Mouse (Mus musculus) left cerebral cortex, postnatal 10 days (tissue): ENCODE data around the gene Tha1. TPM values are rescaled to one million over a fixed set of nuclear protein-coding genes. Genes with fewer than 3 reads are reported as not detected.

ENCODE experiments used
- total RNA-seq, 2 experiments: library from RNA; stranded (reverse); gene quantifications; 2 replicates each; pipeline ENCODE4 v1.2.3; 2021

Gene Tha1
- total RNA-seq, 2 experiments from 2014 or later, result 3.1 to 4.0 TPM

Other genes with a start within 250 kb of the Tha1 start
- gene Tnrc6c, start 219.2 kb downstream of the Tha1 start, total RNA-seq, result 10 to 100 TPM; 63.5 to 71.0 TPM
- 1 to 10 TPM in 1 of 2 experiments, under 1 TPM in 1; 0.79 to 1.5 TPM for gene Tmc8, start 91.4 kb downstream of the Tha1 start, total RNA-seq
- gene Tmc6, start 91.3 kb downstream of the Tha1 start, total RNA-seq, result 1 to 10 TPM; 4.7 to 4.8 TPM
- not detected for gene 6030468B19Rik, start 75.8 kb downstream of the Tha1 start, total RNA-seq
- gene Gm20708, start 63.8 kb downstream of the Tha1 start, total RNA-seq, result 1 to 10 TPM; 3.1 to 4.3 TPM
- gene Syngr2, start 63.8 kb downstream of the Tha1 start, total RNA-seq, result 10 to 100 TPM in 1 of 2 experiments, 1 to 10 TPM in 1; 7.5 to 10.9 TPM
- 10 to 100 TPM in 1 of 2 experiments, 1 to 10 TPM in 1; 8.7 to 10.1 TPM for gene Afmid, start 47.6 kb downstream of the Tha1 start, total RNA-seq
- 1 to 10 TPM; 2.6 to 4.4 TPM for gene Tk1, start 47.4 kb downstream of the Tha1 start, total RNA-seq
- gene Birc5, start 24.2 kb downstream of the Tha1 start, total RNA-seq, result 1 to 10 TPM; 3.7 to 4.6 TPM
- gene Tmem235, start 12.7 kb downstream of the Tha1 start, total RNA-seq, result under 1 TPM in 1 of 2 experiments, not detected in 1; 0.36 TPM
- gene Socs3, start 96.6 kb upstream of the Tha1 start, total RNA-seq, result 1 to 10 TPM; 2.3 to 2.6 TPM
- gene Pgs1, start 112.8 kb upstream of the Tha1 start, total RNA-seq, result 10 to 100 TPM; 58.6 to 62.3 TPM